Mouse (Mus musculus) CH12.LX (cell line): ENCODE measurements around the gene Rest. TPM values are rescaled to one million over a fixed set of nuclear protein-coding genes. Genes with fewer than 3 reads are reported as not detected.

Source experiments
- DNase-seq: peaks from one replicate; pipeline ENCODE4 v3.0.0-alpha.2; 2013; ENCODE audit errors: extremely low read depth
- H3K27ac ChIP-seq: 2 replicates; pipeline ENCODE4 v1.5.1; 2012; ENCODE audit warnings: low read depth, mild to moderate bottlenecking, control low read depth, moderate library complexity; ENCODE audit not compliant: insufficient read depth
- H3K27me3 ChIP-seq: replicated peaks from 2 replicates; pipeline ENCODE3; 2012; ENCODE audit warnings: inconsistent platforms
- H3K36me3 ChIP-seq, 2 experiments: replicated peaks in 1 of 2; 2 replicates each; pipeline versions ENCODE3 to v1.6.1; 2012; ENCODE audit warnings: inconsistent platforms in 1 of 2, low read length in 1 of 2, mild to moderate bottlenecking in 1 of 2, mixed read lengths in 1 of 2, moderate library complexity in 1 of 2; ENCODE audit not compliant: control insufficient read depth in 1 of 2, insufficient read depth in 1 of 2
- H3K4me1 ChIP-seq, 2 experiments: 2 replicates each; pipeline ENCODE4 v1.6.1; 2012; ENCODE audit warnings: inconsistent platforms in 1 of 2, moderate library complexity in 1 of 2; ENCODE audit not compliant: insufficient read depth in 2 of 2, control insufficient read depth in 1 of 2
- H3K4me2 ChIP-seq: 2 replicates; pipeline ENCODE4 v1.6.1; 2012; ENCODE audit warnings: low read depth, mild to moderate bottlenecking, control low read depth; ENCODE audit not compliant: poor library complexity, insufficient read depth, severe bottlenecking
- H3K4me3 ChIP-seq, 3 experiments: fragments of 150-350 bp in 1 of 3; sonication (generic) in 1 of 3; replicated peaks in 1 of 3; 2 replicates each; pipeline versions ENCODE3 to v1.5.1; 2011 to 2012; ENCODE audit warnings: low read depth in 2 of 3, low read length in 2 of 3, mild to moderate bottlenecking in 2 of 3, moderate library complexity in 2 of 3, control low read depth in 1 of 3, improper control_type of control experiment in 1 of 3, inconsistent platforms in 1 of 3, mixed read lengths in 1 of 3; ENCODE audit not compliant: poor library complexity in 1 of 3
- H3K79me2 ChIP-seq: replicated peaks from 2 replicates; pipeline ENCODE4 v1.6.1; 2012; ENCODE audit warnings: mild to moderate bottlenecking, moderate library complexity; ENCODE audit not compliant: control insufficient read depth, poor library complexity, insufficient read depth, severe bottlenecking; ENCODE audit errors: extremely low read depth
- H3K9ac ChIP-seq: 2 replicates; pipeline ENCODE4 v1.6.1; 2012; ENCODE audit warnings: low read depth, mild to moderate bottlenecking, control low read depth, moderate library complexity; ENCODE audit not compliant: insufficient read depth
- H3K9me3 ChIP-seq: replicated peaks from 2 replicates; pipeline ENCODE3; 2012; ENCODE audit warnings: low read length, inconsistent platforms, mixed read lengths
- BHLHE40 ChIP-seq: IDR thresholded peaks from 2 replicates; pipeline ENCODE4 v1.6.1; 2011; ENCODE audit warnings: mild to moderate bottlenecking, low read depth, low read length, improper control_type of control experiment
- CHD2 ChIP-seq: IDR thresholded peaks from 2 replicates; pipeline ENCODE4 v1.6.1; 2011; ENCODE audit warnings: low read length, improper control_type of control experiment
- ELF1 ChIP-seq: IDR thresholded peaks from 2 replicates; pipeline ENCODE4 v1.6.1; 2014; ENCODE audit warnings: low read depth, mild to moderate bottlenecking, inconsistent platforms, low read length, improper control_type of control experiment
- ETS1 ChIP-seq: conservative IDR thresholded peaks from 2 replicates; pipeline ENCODE4 v1.6.1; 2012; ENCODE audit warnings: low read depth, mild to moderate bottlenecking, inconsistent platforms, low read length, improper control_type of control experiment, moderate library complexity
- HCFC1 ChIP-seq: IDR thresholded peaks from 2 replicates; pipeline ENCODE4 v1.6.1; 2012; ENCODE audit warnings: low read depth, mild to moderate bottlenecking, inconsistent platforms, low read length, improper control_type of control experiment
- IRF4 ChIP-seq: IDR thresholded peaks from 2 replicates; pipeline ENCODE4 v1.6.1; 2014; ENCODE audit warnings: low read depth, mild to moderate bottlenecking, inconsistent platforms, low read length, improper control_type of control experiment
- JUN ChIP-seq: IDR thresholded peaks from 2 replicates; pipeline ENCODE4 v1.6.1; 2011; ENCODE audit warnings: low read depth, mild to moderate bottlenecking, low read length, improper control_type of control experiment, moderate library complexity; ENCODE audit not compliant: insufficient read depth
- JUND ChIP-seq: conservative IDR thresholded peaks from 2 replicates; pipeline ENCODE4 v1.6.1; 2011; ENCODE audit warnings: low read depth, low read length, improper control_type of control experiment
- KAT2A ChIP-seq: IDR thresholded peaks from 2 replicates; pipeline ENCODE4 v1.6.1; 2012; ENCODE audit warnings: low read length, improper control_type of control experiment, inconsistent platforms; ENCODE audit not compliant: insufficient replicate concordance
- MAX ChIP-seq: IDR thresholded peaks from 2 replicates; pipeline ENCODE4 v1.6.1; 2011; ENCODE audit warnings: low read length, improper control_type of control experiment
- MEF2A ChIP-seq: IDR thresholded peaks from 2 replicates; pipeline ENCODE4 v1.6.1; 2014; ENCODE audit warnings: low read depth, mild to moderate bottlenecking, inconsistent platforms, low read length, improper control_type of control experiment, borderline replicate concordance
- MXI1 ChIP-seq: IDR thresholded peaks from 2 replicates; pipeline ENCODE4 v1.6.1; 2011; ENCODE audit warnings: mild to moderate bottlenecking, low read depth, low read length, improper control_type of control experiment
- MYC ChIP-seq: IDR thresholded peaks from 2 replicates; pipeline ENCODE4 v1.6.1; 2011; ENCODE audit warnings: low read depth, mild to moderate bottlenecking, improper control_type of control experiment, low read length
- NELFE ChIP-seq: IDR thresholded peaks from 2 replicates; pipeline ENCODE4 v1.6.1; 2011; ENCODE audit warnings: low read depth, low read length, improper control_type of control experiment
- NRF1 ChIP-seq: IDR thresholded peaks from 2 replicates; pipeline ENCODE4 v1.6.1; 2014; ENCODE audit warnings: low read depth, mild to moderate bottlenecking, inconsistent platforms, low read length, improper control_type of control experiment, moderate library complexity
- POLR2A ChIP-seq: IDR thresholded peaks from 2 replicates; pipeline ENCODE4 v1.6.1; 2011; ENCODE audit warnings: low read depth, mild to moderate bottlenecking, improper control_type of control experiment, low read length
- POLR2AphosphoS2 ChIP-seq: IDR thresholded peaks from 2 replicates; pipeline ENCODE4 v1.6.1; 2011; ENCODE audit warnings: low read depth, low read length, improper control_type of control experiment
- RAD21 ChIP-seq: IDR thresholded peaks from 2 replicates; pipeline ENCODE4 v1.6.1; 2011; ENCODE audit warnings: low read depth, mild to moderate bottlenecking, low read length, improper control_type of control experiment, moderate library complexity
- RCOR1 ChIP-seq: conservative IDR thresholded peaks from 2 replicates; pipeline ENCODE4 v1.6.1; 2012; ENCODE audit warnings: low read depth, mild to moderate bottlenecking, inconsistent platforms, low read length, improper control_type of control experiment
- SIN3A ChIP-seq: IDR thresholded peaks from 2 replicates; pipeline ENCODE4 v1.6.1; 2012; ENCODE audit warnings: low read length, improper control_type of control experiment, inconsistent platforms
- SMC3 ChIP-seq: IDR thresholded peaks from 2 replicates; pipeline ENCODE4 v1.6.1; 2011; ENCODE audit warnings: low read depth, low read length, improper control_type of control experiment
- TBP ChIP-seq: conservative IDR thresholded peaks from 2 replicates; pipeline ENCODE4 v1.6.1; 2011; ENCODE audit warnings: low read depth, low read length, improper control_type of control experiment
- TCF12 ChIP-seq: IDR thresholded peaks from 2 replicates; pipeline ENCODE4 v1.6.1; 2014; ENCODE audit warnings: low read depth, mild to moderate bottlenecking, inconsistent platforms, low read length, improper control_type of control experiment
- UBTF ChIP-seq: IDR thresholded peaks from 2 replicates; pipeline ENCODE4 v1.6.1; 2012; ENCODE audit warnings: low read depth, mild to moderate bottlenecking, inconsistent platforms, low read length, improper control_type of control experiment, moderate library complexity
- USF2 ChIP-seq: conservative IDR thresholded peaks from 2 replicates; pipeline ENCODE4 v1.6.1; 2011; ENCODE audit warnings: low read depth, low read length, improper control_type of control experiment
- ZC3H11A ChIP-seq: IDR thresholded peaks from 2 replicates; pipeline ENCODE4 v1.6.1; 2012; ENCODE audit warnings: low read depth, mild to moderate bottlenecking, inconsistent platforms, low read length, improper control_type of control experiment
- ZKSCAN1 ChIP-seq: IDR thresholded peaks from 2 replicates; pipeline ENCODE4 v1.6.1; 2012; ENCODE audit warnings: low read depth, inconsistent platforms, low read length, improper control_type of control experiment, borderline replicate concordance
- ZMIZ1 ChIP-seq: IDR thresholded peaks from 2 replicates; pipeline ENCODE4 v1.6.1; 2012; ENCODE audit warnings: low read depth, mild to moderate bottlenecking, inconsistent platforms, low read length, improper control_type of control experiment
- dilution Hi-C: fragments of 300-500 bp; cut with MboI; formaldehyde crosslinking; loops from 2 replicates; pipeline ENCODE4 v1.14.3; 2020; ENCODE audit warnings: low sequenced_read_pairs; ENCODE audit not compliant: extremely low pct_unique_long_range_greater_than_20kb, extremely low pct_ligation_motif_present
- in situ Hi-C: fragments of 300-500 bp; cut with MboI; formaldehyde crosslinking; loops from 3 replicates; pipeline ENCODE4 v1.14.3; 2019; ENCODE audit warnings: low sequenced_read_pairs, low pct_ligation_motif_present, low pct_unique_long_range_greater_than_20kb, mixed read lengths
- polyA plus RNA-seq: library from polyadenylated mRNA; unstranded; fragments of >175 nt; gene quantifications from 2 replicates; pipeline ENCODE4 v1.2.1, GENCODE M21; 2012; ENCODE audit warnings: low read depth; ENCODE audit not compliant: insufficient read length
- total RNA-seq, 2 experiments: library from RNA; depleted of rRNA; stranded (reverse); fragments of 300-350 nt in 1 of 2; fragments of >200 nt in 1 of 2; gene quantifications; 2 replicates each; pipeline ENCODE4 v1.2.3; 2012 to 2014

Rest gene
- total and polyA plus RNA-seq, 3 experiments: 7.8 to 16.8 (median 15.9) TPM

DNA sequence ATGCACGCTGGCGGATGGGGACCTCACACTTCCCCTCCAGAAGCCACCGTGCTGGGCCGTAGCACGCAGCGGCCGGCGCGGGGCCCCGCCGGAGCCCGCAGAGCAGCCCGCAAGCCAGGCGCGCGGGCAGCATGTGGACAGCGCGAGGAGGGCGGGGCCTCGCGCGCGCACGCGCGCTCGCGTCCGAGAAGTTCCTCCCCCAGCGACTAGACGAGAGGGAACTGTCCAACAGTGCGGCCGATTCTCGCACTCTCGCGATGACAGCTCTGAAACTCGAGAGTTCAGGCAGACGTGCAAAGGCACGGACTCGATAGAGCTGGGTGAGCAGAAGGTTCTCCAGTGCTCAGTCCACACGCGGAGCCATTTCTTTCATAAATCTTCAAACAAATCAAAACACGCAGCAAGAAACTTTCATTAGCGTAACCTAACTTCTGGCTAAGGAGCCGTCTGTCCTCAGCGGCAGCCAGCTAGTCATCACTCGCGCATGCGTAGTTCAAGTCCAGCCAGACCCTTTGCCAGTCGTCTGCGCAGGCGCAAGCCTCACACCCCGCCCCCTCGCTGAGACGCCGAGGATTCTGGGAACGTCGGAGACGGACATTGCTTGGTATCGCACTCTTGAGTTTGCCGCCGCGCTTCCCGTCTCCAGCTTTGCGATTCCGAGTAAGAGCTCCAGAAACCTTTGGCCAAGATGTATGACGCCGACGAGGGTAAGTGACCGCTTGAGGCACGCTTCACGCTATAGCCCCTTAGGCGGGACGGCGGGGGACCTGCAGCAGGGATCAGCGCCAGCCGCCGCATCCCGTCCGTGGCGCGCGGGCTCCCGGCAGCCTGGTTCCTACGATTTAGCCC lies 44.9 kb downstream of the Rest start, which contains the start of the genes Noa1 and Polr2b:
Gene Noa1 (minus strand): TSS at position 161 of the 849 bp plus-strand sequence.
Gene Polr2b (plus strand): TSS at position 224 of the 849 bp plus-strand sequence.
- peak; percentile 98 for DNase-seq
- H3K36me3 ChIP-seq: peaks cover 28 to 53% of the 10 kb centered on the region in 2 experiments
- peak within 1 kb of the TSS; percentile 95 to 96 (median 96) for H3K4me3 ChIP-seq
- peaks cover 72% of the 10 kb centered on the region for H3K79me2 ChIP-seq
- H3K27me3 ChIP-seq: no peaks in the 10 kb centered on the region
- H3K4me1 ChIP-seq: peaks cover 7 to 40% of the 10 kb centered on the region in 2 experiments
- no peaks in the 10 kb centered on the region for H3K9me3 ChIP-seq
- peak within 1 kb of the TSS; percentile 91 for H3K9ac ChIP-seq
- TF ChIP-seq ELF1 (peak; percentile 62; the same call in 1 of the 2 replicates), POLR2AphosphoS2 (no peak), USF2 (no peak), MAX (peak; percentile 89), IRF4 (0 out of 2 replicates have a peak, but pooled peaks have one; percentile 10), TCF12 (peak; percentile 53; the same call in 1 of the 2 replicates), MYC (peak; percentile 89), UBTF (0 out of 2 replicates have a peak, but pooled peaks have one; percentile 34), MEF2A (peak; percentile 56; the same call in 1 of the 2 replicates), POLR2A (peak; percentile 97), HCFC1 (peak; percentile 72), NELFE (peak; percentile 79), BHLHE40 (peak; percentile 50), SIN3A (peak; percentile 91; the same call in 1 of the 2 replicates), ZMIZ1 (peak; percentile 58; the same call in 1 of the 2 replicates), MXI1 (peak; percentile 98), RCOR1 (no peak), SMC3 (no peak), CHD2 (peak; percentile 99), KAT2A (no peak), TBP (peak; percentile 87), ZC3H11A (no peak), JUN (no peak), ETS1 (no peak), JUND (no peak), ZKSCAN1 (no peak), NRF1 (peak; percentile 86), RAD21 (no peak)
- dilution Hi-C loops: no loop called here
- peak within 1 kb of the TSS; percentile 88 for H3K4me2 ChIP-seq
- peak within 1 kb of the TSS; percentile 66 for H3K27ac ChIP-seq
- in situ Hi-C loops: no loop called here
